Mouse (Mus musculus) spleen, adult 2 months (tissue): ENCODE measurements at regions not wholly inside any gene's neighbourhood (a gene's known extent, or its start where the extent isn't known, plus 50 kb on each side); places are given as distances from the start of the nearest gene placed in this dataset.

Experiments
- CTCF ChIP-seq: fragments of 200-500 bp; IDR thresholded peaks from 2 replicates; pipeline ENCODE4 v1.5.1; 2011; ENCODE audit warnings: mild to moderate bottlenecking, inconsistent platforms; ENCODE audit not compliant: insufficient read depth, insufficient read length, insufficient replicate concordance; ENCODE audit errors: extremely low read depth
- POLR2A ChIP-seq: fragments of 200-500 bp; IDR thresholded peaks from 2 replicates; pipeline ENCODE4 v1.6.1; 2011; ENCODE audit warnings: low read depth, low read length, inconsistent platforms

GRCm38 (mm10) chr17:9894828-9895685 is 225.5 kb upstream of the Pabpc6 start:
- TF ChIP-seq CTCF (no peak), POLR2A (no peak)
